Mouse (Mus musculus): ENCODE measurements around the gene Mlana. TPM values are rescaled to one million over a fixed set of nuclear protein-coding genes. Genes with fewer than 3 reads are reported as not detected.

Mlana gene
- polyA plus RNA-seq, 1 experiment from 2014 or later = 0.30 TPM

- no peak for ATAC-seq (replicated peaks; ENCODE audit: insufficient number of reproducible peaks, low FRiP score, low TSS enrichment)
- H3K27ac ChIP-seq (ENCODE audit: low read depth, low read length) = no peak overlapping the region
- H3K9ac ChIP-seq (ENCODE audit: low read depth, low read length) = no peak overlapping the region
- no peak overlapping the region for H3K4me2 ChIP-seq
- H3K9me3 ChIP-seq (replicated peaks; ENCODE audit: control insufficient read depth, low read length) = no peaks in the 10 kb centered on the region
- H3K36me3 ChIP-seq (ENCODE audit: control insufficient read depth, insufficient read depth, low read length) = no peaks in the 10 kb centered on the region
- H3K4me3 ChIP-seq (ENCODE audit: low read depth, low read length) = no peak overlapping the region
- H3K4me1 ChIP-seq (ENCODE audit: control insufficient read depth, insufficient read depth, low read length) = peaks cover 4% of the 10 kb centered on the region; the same call in 1 of the 2 replicates
- peaks cover 14% of the 10 kb centered on the region for H3K27me3 ChIP-seq (ENCODE audit: control insufficient read depth, insufficient read depth, low read length)
- 87% methylated on average over 7 of the region's 7 CpGs for WGBS (ENCODE audit: insufficient replicate concordance)
These were observed 29.5 kb upstream of the Mlana start for GRCm38 (mm10) chr19:29668135-29668534.

DNA sequence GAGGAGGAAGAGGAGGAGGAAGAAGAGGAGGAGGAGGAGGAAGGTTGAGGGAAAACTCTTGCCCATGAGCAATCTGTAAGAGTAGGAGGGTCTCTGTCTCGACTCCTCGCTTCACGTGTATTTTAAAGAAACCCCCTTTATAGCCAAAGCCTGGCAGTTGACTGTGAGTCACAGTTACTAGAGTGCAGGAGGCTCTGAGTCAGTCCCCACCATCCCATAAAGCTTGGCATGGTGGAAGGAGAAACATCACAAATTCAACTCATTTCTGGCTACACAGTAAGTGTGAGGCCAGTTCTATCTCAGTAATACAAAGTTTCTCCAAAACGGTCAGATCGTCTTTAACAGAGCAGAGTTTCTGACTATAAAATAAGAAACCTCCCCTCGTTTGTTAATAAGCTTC is 27.4 kb upstream of the Mlana start:
- Histone ChIP-seq H3K9me3 (replicated peaks; ENCODE audit: control insufficient read depth, low read length) (no peaks in the 10 kb centered on the region), H3K4me3 (ENCODE audit: low read depth, low read length) (no peak overlapping the region), H3K36me3 (ENCODE audit: control insufficient read depth, insufficient read depth, low read length) (no peaks in the 10 kb centered on the region), H3K27me3 (ENCODE audit: control insufficient read depth, insufficient read depth, low read length) (peaks cover 14% of the 10 kb centered on the region), H3K27ac (ENCODE audit: low read depth, low read length) (no peak overlapping the region), H3K4me2 (no peak overlapping the region), H3K9ac (ENCODE audit: low read depth, low read length) (no peak overlapping the region), H3K4me1 (ENCODE audit: control insufficient read depth, insufficient read depth, low read length) (peaks cover 4% of the 10 kb centered on the region; the same call in 1 of the 2 replicates)
- 84% methylated on average over 6 of the region's 6 CpGs for WGBS (ENCODE audit: insufficient replicate concordance)
- ATAC-seq (replicated peaks; ENCODE audit: insufficient number of reproducible peaks, low FRiP score, low TSS enrichment) = no peak

- Histone ChIP-seq H3K9ac (ENCODE audit: low read depth, low read length) (no peak overlapping the region), H3K4me2 (no peak overlapping the region), H3K36me3 (ENCODE audit: control insufficient read depth, insufficient read depth, low read length) (no peaks in the 10 kb centered on the region), H3K9me3 (replicated peaks; ENCODE audit: control insufficient read depth, low read length) (no peaks in the 10 kb centered on the region), H3K4me1 (ENCODE audit: control insufficient read depth, insufficient read depth, low read length) (peaks cover 4% of the 10 kb centered on the region; the same call in 1 of the 2 replicates), H3K27me3 (ENCODE audit: control insufficient read depth, insufficient read depth, low read length) (peaks cover 14% of the 10 kb centered on the region; the same call in 1 of the 2 replicates), H3K27ac (ENCODE audit: low read depth, low read length) (no peak overlapping the region), H3K4me3 (ENCODE audit: low read depth, low read length) (no peak overlapping the region)
- no peak for ATAC-seq (replicated peaks; ENCODE audit: insufficient number of reproducible peaks, low FRiP score, low TSS enrichment)
- 78% methylated on average over 2 of the region's 2 CpGs for WGBS (ENCODE audit: insufficient replicate concordance)
These were observed 26.5 kb upstream of the Mlana start for GRCm38 (mm10) chr19:29671160-29671559.

DNA sequence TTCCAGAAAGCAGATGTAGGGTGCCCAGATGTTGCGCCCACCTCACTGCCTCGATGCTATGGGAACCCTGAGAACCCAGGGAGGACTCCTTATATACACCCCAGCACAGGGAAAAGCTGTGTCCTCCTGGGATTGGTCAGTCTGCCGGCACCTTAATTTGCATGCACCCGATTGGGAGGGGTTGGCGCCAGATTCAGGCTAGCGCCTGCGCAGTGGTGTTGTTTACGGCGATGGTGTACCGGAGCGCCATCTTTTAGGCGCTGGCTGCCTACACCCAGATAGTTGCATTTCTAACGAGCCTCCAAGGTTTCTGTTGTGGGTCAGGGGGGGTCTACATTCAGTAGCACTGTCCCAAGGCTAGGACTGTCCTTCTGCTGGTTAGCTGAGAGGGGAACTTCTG is 25.0 kb upstream of the Mlana start:
- Histone ChIP-seq H3K9me3 (replicated peaks; ENCODE audit: control insufficient read depth, low read length) (no peaks in the 10 kb centered on the region), H3K4me2 (no peak overlapping the region), H3K27me3 (ENCODE audit: control insufficient read depth, insufficient read depth, low read length) (peaks cover 14% of the 10 kb centered on the region; the same call in 1 of the 2 replicates), H3K4me1 (ENCODE audit: control insufficient read depth, insufficient read depth, low read length) (no peaks in the 10 kb centered on the region), H3K36me3 (ENCODE audit: control insufficient read depth, insufficient read depth, low read length) (no peaks in the 10 kb centered on the region), H3K9ac (ENCODE audit: low read depth, low read length) (no peak overlapping the region), H3K4me3 (ENCODE audit: low read depth, low read length) (no peak overlapping the region), H3K27ac (ENCODE audit: low read depth, low read length) (no peak overlapping the region)
- WGBS (ENCODE audit: insufficient replicate concordance) = 92% methylated on average over 13 of the region's 13 CpGs
- ATAC-seq (replicated peaks; ENCODE audit: insufficient number of reproducible peaks, low FRiP score, low TSS enrichment) = no peak

GRCm38 (mm10) chr19:29674946-29675345 is 22.7 kb upstream of the Mlana start:
- WGBS (ENCODE audit: insufficient replicate concordance) = 91% methylated on average over 7 of the region's 7 CpGs
- Histone ChIP-seq H3K9me3 (replicated peaks; ENCODE audit: control insufficient read depth, low read length) (no peaks in the 10 kb centered on the region), H3K27me3 (ENCODE audit: control insufficient read depth, insufficient read depth, low read length) (peaks cover 19% of the 10 kb centered on the region), H3K4me2 (no peak overlapping the region), H3K36me3 (ENCODE audit: control insufficient read depth, insufficient read depth, low read length) (no peaks in the 10 kb centered on the region), H3K4me1 (ENCODE audit: control insufficient read depth, insufficient read depth, low read length) (no peaks in the 10 kb centered on the region), H3K4me3 (ENCODE audit: low read depth, low read length) (no peak overlapping the region), H3K9ac (ENCODE audit: low read depth, low read length) (no peak overlapping the region), H3K27ac (ENCODE audit: low read depth, low read length) (no peak overlapping the region)
- ATAC-seq (replicated peaks; ENCODE audit: insufficient number of reproducible peaks, low FRiP score, low TSS enrichment) = no peak

GRCm38 (mm10) chr19:29675562-29676078 is 22.0 kb upstream of the Mlana start:
- Histone ChIP-seq H3K36me3 (ENCODE audit: control insufficient read depth, insufficient read depth, low read length) (no peaks in the 10 kb centered on the region), H3K27me3 (ENCODE audit: control insufficient read depth, insufficient read depth, low read length) (peaks cover 19% of the 10 kb centered on the region), H3K4me1 (ENCODE audit: control insufficient read depth, insufficient read depth, low read length) (no peaks in the 10 kb centered on the region), H3K27ac (ENCODE audit: low read depth, low read length) (no peak overlapping the region), H3K9me3 (replicated peaks; ENCODE audit: control insufficient read depth, low read length) (no peaks in the 10 kb centered on the region), H3K9ac (ENCODE audit: low read depth, low read length) (no peak overlapping the region), H3K4me2 (no peak overlapping the region), H3K4me3 (ENCODE audit: low read depth, low read length) (no peak overlapping the region)
- 53% methylated on average over 9 of the region's 9 CpGs for WGBS (ENCODE audit: insufficient replicate concordance)
- no peak for ATAC-seq (replicated peaks; ENCODE audit: insufficient number of reproducible peaks, low FRiP score, low TSS enrichment)

DNA sequence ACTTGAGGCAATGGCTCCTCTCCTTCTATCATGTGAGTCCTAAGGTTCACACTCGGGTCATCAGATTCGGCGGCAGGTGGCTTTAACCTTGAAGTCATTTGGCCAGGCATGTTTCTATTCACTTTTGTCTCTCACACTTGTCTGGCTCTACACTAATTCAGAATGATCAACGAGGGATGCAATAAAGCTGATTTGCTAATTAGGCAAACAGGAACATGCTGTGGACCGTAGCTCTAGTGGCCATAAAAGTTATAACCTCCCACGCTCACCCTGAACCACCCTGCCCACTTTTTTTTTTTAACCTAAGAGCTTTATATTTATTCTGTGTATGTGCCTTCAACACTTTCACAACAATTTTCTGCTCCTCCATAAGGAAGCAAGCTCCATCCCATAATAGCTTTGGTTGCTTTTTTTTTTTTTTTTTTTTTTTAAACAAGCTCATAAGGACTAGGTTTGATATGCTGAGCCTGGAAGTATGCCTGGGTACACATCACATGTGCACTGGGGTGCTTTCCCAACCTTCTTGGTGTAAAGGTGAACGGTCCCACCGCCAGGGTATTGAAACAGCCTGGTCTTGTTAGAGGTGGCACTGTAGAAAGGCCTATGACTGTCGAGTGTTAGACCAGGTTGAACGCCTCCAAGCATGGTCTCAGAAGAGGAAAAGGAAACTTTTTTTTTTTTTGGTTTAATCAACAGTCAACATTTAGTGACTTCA is 21.0 kb upstream of the Mlana start:
- 83% methylated on average over 10 of the region's 10 CpGs for WGBS (ENCODE audit: insufficient replicate concordance)
- Histone ChIP-seq H3K27ac (ENCODE audit: low read depth, low read length) (no peak overlapping the region), H3K4me2 (no peak overlapping the region), H3K9ac (ENCODE audit: low read depth, low read length) (no peak overlapping the region), H3K27me3 (ENCODE audit: control insufficient read depth, insufficient read depth, low read length) (peaks cover 19% of the 10 kb centered on the region), H3K4me3 (ENCODE audit: low read depth, low read length) (no peak overlapping the region), H3K36me3 (ENCODE audit: control insufficient read depth, insufficient read depth, low read length) (no peaks in the 10 kb centered on the region), H3K4me1 (ENCODE audit: control insufficient read depth, insufficient read depth, low read length) (no peaks in the 10 kb centered on the region), H3K9me3 (replicated peaks; ENCODE audit: control insufficient read depth, low read length) (no peaks in the 10 kb centered on the region)
- no peak for ATAC-seq (replicated peaks; ENCODE audit: insufficient number of reproducible peaks, low FRiP score, low TSS enrichment)

DNA sequence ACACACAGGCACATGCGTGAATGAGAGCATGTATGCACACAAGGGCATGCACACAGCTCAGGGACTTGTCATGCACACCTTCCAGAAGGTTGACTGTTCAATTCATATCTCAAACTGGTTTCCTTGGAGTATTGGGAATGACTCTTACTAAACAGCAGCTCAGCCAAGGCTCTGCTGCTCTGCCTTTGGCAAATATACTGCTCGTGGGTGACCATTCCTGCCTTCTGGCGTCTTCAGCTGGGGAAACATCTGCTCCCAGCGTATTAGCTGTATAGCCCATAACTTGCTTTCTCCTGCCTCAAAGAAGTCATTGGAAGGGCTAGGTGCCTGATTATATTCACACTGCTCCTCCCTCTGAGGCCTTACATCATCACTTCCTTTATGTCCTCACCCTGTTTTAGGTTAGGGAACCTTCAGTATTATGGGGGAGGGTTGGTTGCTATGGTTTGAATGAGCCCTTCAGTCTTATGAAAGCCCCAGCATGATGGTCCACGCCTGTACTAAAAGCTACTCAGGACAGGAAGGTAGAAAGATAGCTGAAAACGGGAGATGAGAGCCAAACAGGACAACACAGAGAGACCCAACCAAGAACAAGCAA is 19.3 kb upstream of the Mlana start:
- no peak overlapping the region for H3K27ac ChIP-seq (ENCODE audit: low read depth, low read length)
- H3K27me3 ChIP-seq (ENCODE audit: control insufficient read depth, insufficient read depth, low read length) = peaks cover 16% of the 10 kb centered on the region
- H3K4me3 ChIP-seq (ENCODE audit: low read depth, low read length) = no peak overlapping the region
- WGBS (ENCODE audit: insufficient replicate concordance) = 78% methylated on average over 6 of the region's 6 CpGs
- no peaks in the 10 kb centered on the region for H3K36me3 ChIP-seq (ENCODE audit: control insufficient read depth, insufficient read depth, low read length)
- no peaks in the 10 kb centered on the region for H3K9me3 ChIP-seq (replicated peaks; ENCODE audit: control insufficient read depth, low read length)
- H3K4me2 ChIP-seq = no peak overlapping the region
- no peak for ATAC-seq (replicated peaks; ENCODE audit: insufficient number of reproducible peaks, low FRiP score, low TSS enrichment)
- H3K9ac ChIP-seq (ENCODE audit: low read depth, low read length) = no peak overlapping the region
- no peaks in the 10 kb centered on the region for H3K4me1 ChIP-seq (ENCODE audit: control insufficient read depth, insufficient read depth, low read length)

All from heart, embryonic 11.5 days (tissue).